Mouse (Mus musculus) urinary bladder, postnatal 10 days (tissue): Measurements from ENCODE around the gene Cd4.
"Not testable (repeated sequence)": the region's sequence is repeated elsewhere in the genome, so short reads cannot be mapped to it uniquely, and the experiment has no call there.

Experiments used
- DNase-seq: peaks from one replicate; pipeline ENCODE4 v3.0.0; 2022; ENCODE audit warnings: low spot score

Cd4 gene

GRCm38 (mm10) chr6:124840241-124841167 is 47.5 kb downstream of the Cd4 start, which contains the start of gene Gnb3:
TSS of gene Gnb3 (minus strand) at chr6:124840275.
- no peak for DNase-seq

GRCm38 (mm10) chr6:124839805-124840204 is 48.2 kb downstream of the Cd4 start:
- no peak for DNase-seq

- DNase-seq = no peak
These were observed 51.6 kb downstream of the Cd4 start for GRCm38 (mm10) chr6:124836411-124836810.

GRCm38 (mm10) chr6:124835531-124835930 is 52.5 kb downstream of the Cd4 start:
- DNase-seq = no peak

GRCm38 (mm10) chr6:124834512-124835081 is 53.4 kb downstream of the Cd4 start:
- DNase-seq = no peak

- DNase-seq = no peak
These were observed 56.4 kb downstream of the Cd4 start for GRCm38 (mm10) chr6:124831649-124832048.

GRCm38 (mm10) chr6:124831199-124831598 is 56.8 kb downstream of the Cd4 start:
- DNase-seq = not testable (repeated sequence)

GRCm38 (mm10) chr6:124829799-124830700 is 58.0 kb downstream of the Cd4 start:
- DNase-seq = peak; percentile 68

- DNase-seq = peak; percentile 94
These were observed 58.9 kb downstream of the Cd4 start, which contains the start of the genes Usp5 and Cdca3 for GRCm38 (mm10) chr6:124828868-124829798. TSS of gene Usp5 (minus strand) at chr6:124829484. TSS of gene Cdca3 (plus strand) at chr6:124829547.

GRCm38 (mm10) chr6:124828101-124828592 is 59.9 kb downstream of the Cd4 start:
- DNase-seq = no peak

- no peak for DNase-seq
These were observed 66.0 kb downstream of the Cd4 start for GRCm38 (mm10) chr6:124822049-124822448.

- DNase-seq = no peak
These were observed 67.1 kb downstream of the Cd4 start for GRCm38 (mm10) chr6:124820891-124821290.

- no peak for DNase-seq
These were observed 70.0 kb downstream of the Cd4 start for GRCm38 (mm10) chr6:124817971-124818370.

- DNase-seq = no peak
These were observed 70.5 kb downstream of the Cd4 start for GRCm38 (mm10) chr6:124817563-124817962.

- no peak for DNase-seq
These were observed 70.9 kb downstream of the Cd4 start for GRCm38 (mm10) chr6:124817125-124817524.

GRCm38 (mm10) chr6:124816611-124817010 is 71.4 kb downstream of the Cd4 start:
- DNase-seq = no peak

GRCm38 (mm10) chr6:124814858-124815774 is 72.9 kb downstream of the Cd4 start:
- DNase-seq = no peak
